Mouse (Mus musculus) ovary, postnatal 10 days (tissue): ENCODE measurements around the gene Gpr183.

Source experiments
- DNase-seq: peaks from one replicate; pipeline ENCODE4 v3.0.0; 2022; ENCODE audit warnings: low spot score

The Gpr183 gene

GRCm38 (mm10) chr14:121957176-121957871 lies 7.7 kb downstream of the Gpr183 start:
- no peak for DNase-seq

- no peak for DNase-seq
Measured at GRCm38 (mm10) chr14:121956291-121956690, 8.7 kb downstream of the Gpr183 start.

DNA sequence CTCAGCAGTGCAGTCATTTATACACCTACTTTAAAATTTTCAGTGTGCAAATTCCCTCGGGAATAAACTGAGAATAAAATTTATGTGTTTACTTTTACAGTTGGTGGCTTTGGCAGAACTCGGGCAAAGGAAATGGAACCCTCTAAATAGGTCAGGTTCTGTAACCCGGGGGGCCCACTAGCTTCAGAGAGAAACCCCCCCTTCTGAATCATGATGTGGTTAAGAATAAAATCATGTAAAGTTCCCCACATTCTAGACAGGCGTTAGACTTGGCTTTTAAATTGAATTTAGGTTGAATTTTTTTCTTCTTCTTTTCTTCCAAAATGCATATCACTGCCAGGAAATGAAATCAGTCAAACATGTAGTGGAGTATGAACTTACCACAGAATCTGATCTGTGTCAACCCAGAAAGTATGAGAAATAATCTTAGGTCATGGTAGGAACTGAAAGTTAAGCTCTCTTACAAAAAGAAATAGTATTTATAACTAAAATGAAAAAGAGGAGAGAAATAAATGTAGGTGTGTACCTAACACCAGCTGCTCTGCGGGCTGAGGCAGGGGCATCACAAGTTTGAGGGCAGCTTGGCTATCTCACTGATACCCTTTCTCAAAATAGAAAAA lies 9.7 kb downstream of the Gpr183 start:
- no peak for DNase-seq

- DNase-seq: no peak
Measured at GRCm38 (mm10) chr14:121954608-121955007, 10.4 kb downstream of the Gpr183 start.

DNA sequence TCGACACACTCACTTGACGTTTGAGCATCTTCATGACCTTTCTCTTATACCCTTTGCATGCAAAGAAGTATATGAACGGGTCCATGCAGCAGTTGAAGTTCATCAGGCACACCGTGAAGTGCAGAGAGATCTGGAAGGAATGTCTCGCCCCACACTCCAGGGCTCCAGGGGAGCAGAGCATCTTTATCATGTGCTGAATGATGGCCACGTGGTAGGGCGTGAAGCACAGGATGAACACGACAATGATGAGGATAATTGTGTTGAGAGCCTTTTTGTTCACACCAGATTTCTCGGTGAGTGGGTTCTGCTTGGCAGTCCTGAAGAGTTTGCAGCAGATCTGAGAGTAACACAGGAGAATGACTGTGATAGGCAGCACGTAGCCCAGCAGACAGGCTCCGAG lies 10.9 kb downstream of the Gpr183 start:
- no peak for DNase-seq

DNA sequence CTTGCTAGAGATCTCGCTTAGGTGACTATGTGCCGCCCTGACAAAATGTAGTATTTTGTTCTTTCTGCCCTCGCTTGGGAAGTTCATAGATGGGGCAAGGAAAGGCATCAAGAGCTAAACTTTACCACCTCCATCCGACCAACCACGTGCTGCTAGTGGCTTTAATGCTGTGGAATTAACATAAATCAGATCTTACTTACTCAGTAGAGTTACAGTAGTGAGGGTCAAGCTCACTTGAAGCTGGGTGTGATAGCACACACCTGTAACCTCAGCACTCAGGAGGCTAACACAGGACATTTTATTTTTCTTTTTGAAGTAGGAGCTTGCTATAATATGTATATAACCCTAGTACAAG lies 13.0 kb downstream of the Gpr183 start:
- DNase-seq: no peak

DNA sequence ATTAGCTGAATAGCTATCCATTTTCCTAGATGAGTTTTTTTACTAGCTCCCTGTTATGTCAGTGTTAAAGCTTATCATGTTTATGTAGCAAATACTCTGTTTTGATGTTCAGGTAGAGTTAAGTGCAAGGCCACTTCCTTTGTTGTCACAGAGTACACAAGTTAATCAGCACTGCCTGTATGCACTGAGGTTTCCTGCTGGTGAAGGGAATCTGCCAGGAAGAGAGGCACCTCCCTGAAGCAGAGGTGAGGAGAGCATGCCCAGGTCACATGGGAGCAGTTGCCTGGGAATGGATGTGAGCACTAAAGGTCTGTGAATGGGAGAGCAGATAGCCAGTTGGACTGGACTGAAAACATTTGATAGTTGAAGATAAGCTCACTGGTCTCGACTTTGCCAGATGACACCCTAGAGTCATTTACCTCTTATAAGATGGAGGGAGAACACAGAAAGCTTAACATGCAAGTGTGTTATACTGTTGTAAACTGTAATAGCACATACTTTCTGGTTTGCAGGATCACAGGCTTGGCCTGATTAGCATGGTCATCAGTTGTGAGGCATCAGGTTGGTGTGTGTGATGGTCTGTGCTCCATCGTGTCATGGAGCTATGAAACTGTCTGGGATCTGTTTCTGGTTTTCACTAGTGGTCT lies 13.5 kb downstream of the Gpr183 start:
- DNase-seq: no peak

DNA sequence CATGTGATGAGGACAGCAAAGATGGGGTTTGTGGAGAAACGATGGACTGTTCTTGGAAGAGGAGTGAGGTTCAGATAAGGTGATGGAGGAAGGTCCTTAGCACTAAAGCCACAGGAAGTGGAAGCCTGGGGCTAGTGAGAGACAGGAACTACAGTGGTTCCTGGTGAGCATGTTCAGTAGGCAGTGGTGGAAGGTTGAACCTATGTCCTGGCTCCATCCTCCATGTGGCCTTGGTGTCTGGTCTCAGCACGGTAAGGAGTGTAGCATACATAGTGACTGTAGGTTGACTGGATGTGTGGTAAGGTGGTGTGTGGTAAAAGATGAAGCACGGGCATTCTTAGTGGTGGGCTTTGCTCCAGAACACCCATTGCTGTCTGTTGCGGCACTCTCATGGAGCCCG lies 15.1 kb downstream of the Gpr183 start:
- no peak for DNase-seq

- DNase-seq: no peak
Measured at GRCm38 (mm10) chr14:121949436-121949835, 15.6 kb downstream of the Gpr183 start.

DNA sequence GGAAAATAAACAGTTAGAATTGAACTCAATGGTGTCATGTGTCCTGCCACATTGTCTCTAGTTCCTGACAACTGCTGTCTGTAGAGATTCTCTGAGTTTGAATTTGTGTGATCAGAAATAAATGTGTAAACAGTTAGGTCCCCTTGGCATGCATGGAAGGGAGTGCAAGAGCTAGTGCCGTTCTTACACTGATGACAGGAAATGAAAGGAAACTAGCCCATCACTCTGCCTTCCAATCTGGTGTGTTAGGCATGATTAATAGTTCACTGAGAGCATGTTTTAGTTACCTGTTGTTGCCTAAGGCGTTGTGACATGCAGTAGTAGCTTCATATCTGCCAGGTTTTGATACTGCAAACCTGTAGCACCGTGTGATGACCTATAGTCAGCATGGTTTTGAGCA lies 17.0 kb downstream of the Gpr183 start:
- no peak for DNase-seq

DNA sequence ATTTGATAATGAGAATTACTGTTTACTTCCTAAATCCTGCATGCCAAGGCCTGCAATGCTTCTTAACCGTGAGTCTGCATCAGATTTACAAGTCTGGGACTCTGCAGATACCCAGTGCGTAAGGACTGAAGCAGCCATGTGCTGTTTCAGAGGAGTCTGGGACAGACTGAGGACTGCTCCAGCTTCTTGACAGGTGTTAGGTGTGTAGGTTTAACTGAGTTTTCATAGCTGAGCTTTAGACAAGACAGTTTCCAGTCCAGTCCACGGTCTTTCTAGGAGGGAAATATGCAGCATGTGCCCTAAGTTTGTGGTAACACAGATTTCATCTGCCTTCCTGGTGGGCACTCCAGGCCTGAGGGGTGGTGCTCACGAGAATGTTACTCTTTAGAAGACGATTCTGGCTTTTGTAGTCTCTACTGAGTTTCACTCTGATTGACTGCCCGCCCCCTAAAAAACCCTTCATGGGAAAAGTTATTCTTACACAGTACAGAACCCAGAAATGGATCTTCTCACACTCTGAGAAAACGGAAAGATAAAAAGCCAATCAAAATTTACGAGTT lies 17.7 kb downstream of the Gpr183 start:
- no peak for DNase-seq

DNA sequence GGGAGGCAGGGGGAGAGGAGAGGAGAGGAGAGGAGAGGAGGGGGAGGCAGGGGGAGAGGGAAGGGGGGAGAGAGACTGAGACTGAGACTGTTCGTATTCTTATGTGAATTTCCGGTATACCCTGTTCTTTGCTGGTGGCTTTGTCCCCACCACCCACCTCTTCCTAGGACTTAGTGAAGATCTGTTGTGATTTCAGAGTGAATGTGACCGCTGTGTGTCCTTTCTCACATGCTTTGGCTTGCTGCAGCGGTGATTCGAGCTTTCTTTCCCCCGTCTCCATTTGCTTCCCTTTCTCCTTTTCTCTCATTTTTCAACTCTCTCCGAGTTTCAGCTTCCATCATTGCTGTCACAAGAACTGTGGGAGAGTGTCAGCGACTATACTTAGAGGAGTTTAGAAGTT lies 18.3 kb downstream of the Gpr183 start:
- no peak for DNase-seq

DNA sequence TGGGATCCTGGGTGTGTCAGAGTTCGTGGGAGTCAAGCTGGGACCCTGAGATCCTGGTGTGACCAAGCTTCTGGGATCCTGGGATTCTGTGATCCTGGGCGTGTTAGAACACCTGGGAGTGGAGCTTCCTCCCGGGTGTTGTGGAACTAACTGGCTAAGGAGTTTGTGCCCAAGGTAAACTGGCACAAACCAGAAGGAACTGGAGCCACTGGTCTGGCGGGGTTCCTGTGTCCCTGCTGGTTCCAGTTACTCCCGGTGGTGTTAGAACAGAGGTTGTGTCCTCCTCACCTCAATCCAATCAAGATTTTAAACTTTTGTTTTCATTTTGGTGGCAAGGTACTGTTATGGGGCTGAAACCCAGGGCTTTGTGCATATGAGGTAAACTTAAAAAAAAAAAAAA lies 18.9 kb downstream of the Gpr183 start:
- no peak for DNase-seq

- DNase-seq: no peak
Measured at GRCm38 (mm10) chr14:121939582-121939981, 25.4 kb downstream of the Gpr183 start.

DNA sequence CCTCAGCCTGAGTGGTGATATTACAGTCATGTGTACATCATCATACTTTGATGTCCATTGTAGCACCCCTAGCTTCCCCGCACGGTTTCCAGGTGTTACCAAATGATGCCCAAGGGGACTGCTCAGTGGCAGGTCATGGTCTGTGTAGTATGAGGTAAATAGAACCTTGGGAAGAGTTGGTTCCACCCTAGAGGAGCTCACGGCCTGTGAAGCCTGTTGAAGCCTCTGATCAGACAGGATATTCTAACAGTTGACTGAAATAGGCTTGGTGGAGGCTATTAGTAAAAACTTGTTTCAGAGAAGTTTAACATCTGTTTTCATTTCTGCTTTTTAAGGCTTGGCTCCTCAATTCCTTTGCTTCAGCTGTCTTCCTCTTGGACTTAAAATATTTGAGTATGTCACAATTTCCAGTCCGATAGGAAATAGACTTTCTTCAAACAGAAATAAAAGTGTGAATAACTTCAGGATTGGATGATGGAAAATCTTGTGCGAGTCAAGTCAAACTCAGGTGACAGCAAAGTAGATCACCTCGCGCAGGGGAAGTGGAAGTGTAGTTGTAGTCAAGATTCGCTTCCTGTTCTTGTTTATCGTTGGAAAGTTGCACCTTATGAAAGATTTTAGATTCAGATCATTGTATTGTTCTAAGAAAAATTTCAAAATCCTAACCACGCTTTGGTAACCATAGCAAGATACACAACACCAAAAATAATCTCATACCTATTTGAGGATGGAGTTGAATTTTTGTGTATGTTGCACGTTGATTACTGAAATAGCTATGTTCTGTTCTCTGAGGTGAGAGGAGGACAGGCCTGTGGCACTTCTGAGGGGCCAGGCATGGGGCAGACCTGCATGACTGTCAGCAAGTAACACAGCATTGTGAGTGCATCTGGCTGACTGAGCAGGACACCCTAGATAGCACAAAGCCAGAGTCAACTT lies 26.5 kb downstream of the Gpr183 start:
- no peak for DNase-seq

DNA sequence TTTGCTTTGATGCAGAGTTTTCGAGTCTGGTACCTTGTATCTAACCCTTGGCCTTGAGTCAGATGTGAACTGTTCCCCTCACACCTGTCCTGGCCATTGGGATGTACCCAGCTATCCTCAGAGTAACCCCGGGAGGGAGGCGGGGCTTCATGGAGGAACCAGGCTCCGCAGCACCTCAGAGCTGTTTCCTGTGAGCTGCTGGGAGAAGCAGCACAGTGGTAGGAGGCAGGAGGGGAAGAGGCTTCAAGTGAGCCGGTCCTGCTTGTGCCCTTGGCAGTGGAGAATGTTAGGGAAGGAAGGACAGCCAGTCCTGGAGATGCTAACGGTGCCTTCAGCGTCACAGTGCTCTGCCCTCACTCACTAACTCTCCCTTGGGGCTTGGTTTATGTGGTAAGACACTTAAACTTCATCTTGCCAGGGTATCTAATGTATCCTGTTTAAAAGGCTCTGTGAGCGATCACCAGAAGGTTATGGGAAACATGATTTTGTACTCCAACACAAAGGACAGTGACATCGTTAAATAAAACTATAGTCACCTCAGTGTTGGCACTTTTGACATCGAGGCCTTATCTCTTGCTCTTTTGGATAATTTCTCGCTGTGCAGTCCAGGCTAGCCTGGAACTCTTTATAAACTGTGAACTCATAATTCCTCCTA lies 27.3 kb downstream of the Gpr183 start:
- no peak for DNase-seq

- DNase-seq: no peak
Measured at GRCm38 (mm10) chr14:121936856-121937255, 28.1 kb downstream of the Gpr183 start.

GRCm38 (mm10) chr14:121936356-121936755 lies 28.6 kb downstream of the Gpr183 start:
- no peak for DNase-seq

GRCm38 (mm10) chr14:121934597-121934946 lies 30.4 kb downstream of the Gpr183 start:
- no peak for DNase-seq

DNA sequence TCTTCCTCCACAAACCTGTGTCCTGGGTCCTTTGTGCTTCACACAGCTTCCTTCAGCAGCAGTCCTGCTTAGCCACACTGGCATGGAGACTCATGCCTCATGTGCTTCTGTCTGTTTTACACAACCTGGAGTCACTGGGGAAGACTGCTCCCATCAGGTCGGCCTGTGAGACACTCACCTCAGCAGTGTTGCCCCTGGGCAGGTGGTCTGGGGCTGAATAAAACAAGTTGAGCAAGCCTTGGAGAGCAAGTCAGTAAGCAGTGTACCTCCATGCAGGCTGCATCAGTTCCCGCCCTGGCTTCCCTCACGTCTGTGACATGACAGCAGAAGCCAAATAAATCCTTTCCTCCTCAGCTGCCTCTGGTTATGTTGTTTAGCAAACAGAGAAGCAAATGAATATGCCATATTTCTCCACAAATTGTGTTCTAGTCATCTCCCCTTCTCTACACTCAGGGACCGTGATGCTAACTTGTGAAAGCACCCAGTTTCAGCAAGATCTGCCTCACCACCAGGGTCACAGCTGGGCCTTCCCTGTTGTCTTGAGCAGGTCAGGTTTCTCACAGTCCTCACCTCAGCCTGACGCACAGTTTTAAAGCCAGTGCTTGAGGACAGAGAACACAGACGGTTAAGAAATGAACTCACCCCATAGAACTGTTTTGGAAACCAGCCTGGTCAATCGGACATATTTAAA lies 30.9 kb downstream of the Gpr183 start:
- DNase-seq: no peak

DNA sequence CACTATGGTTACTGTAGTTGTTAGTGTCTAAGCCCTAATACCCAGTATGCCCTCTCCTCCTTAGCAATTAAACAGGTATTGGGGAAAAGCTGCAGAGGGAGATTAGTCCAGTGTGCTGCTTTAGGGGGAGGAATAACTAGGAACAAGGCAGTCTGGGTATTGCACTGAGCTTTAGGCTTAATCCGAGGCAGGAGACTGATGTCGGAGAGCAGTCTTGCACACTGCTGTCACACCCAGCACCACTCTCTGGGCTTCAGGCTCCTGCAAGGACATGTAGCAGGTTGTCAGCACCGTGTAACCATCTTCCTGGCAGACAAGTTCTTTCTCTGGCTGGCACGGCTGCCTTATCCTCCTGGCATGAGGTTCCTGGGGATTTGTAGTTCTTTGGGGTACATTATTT lies 32.8 kb downstream of the Gpr183 start:
- no peak for DNase-seq
